Mouse (Mus musculus) embryonic facial prominence, embryonic 11.5 days (tissue): ENCODE data around the gene Adap1. TPM values are rescaled to one million over a fixed set of nuclear protein-coding genes. Genes with fewer than 3 reads are reported as not detected.

Experiments used
- ATAC-seq: fragments of 200-750 bp; cut with Nextera tagmentation; replicated peaks from 2 replicates; pipeline ENCODE4 v1.8.0; 2017; ENCODE audit warnings: low read depth; ENCODE audit not compliant: insufficient number of reproducible peaks, low FRiP score, low TSS enrichment
- DNase-seq: peaks from one replicate; pipeline ENCODE4 v3.0.0-alpha.2; 2015; ENCODE audit warnings: low spot score
- H3K27ac ChIP-seq: fragments of 300-500 bp; sonication (generic); replicated peaks from 2 replicates; pipeline ENCODE4 v1.5.1; 2014; ENCODE audit warnings: mild to moderate bottlenecking, low read depth, low read length, control low read depth
- H3K27me3 ChIP-seq: fragments of 300-500 bp; sonication (generic); 2 replicates; pipeline ENCODE4 v1.6.1; 2014; ENCODE audit warnings: mild to moderate bottlenecking, low read length, moderate library complexity, mixed read lengths; ENCODE audit not compliant: control insufficient read depth, insufficient read depth
- H3K36me3 ChIP-seq: fragments of 300-500 bp; sonication (generic); replicated peaks from 2 replicates; pipeline ENCODE4 v1.6.1; 2014; ENCODE audit warnings: low read depth, mild to moderate bottlenecking, low read length, moderate library complexity, mixed read lengths; ENCODE audit not compliant: control insufficient read depth, insufficient read depth
- H3K4me1 ChIP-seq: fragments of 300-500 bp; sonication (generic); 2 replicates; pipeline ENCODE4 v1.6.1; 2014; ENCODE audit warnings: low read length, mixed read lengths; ENCODE audit not compliant: control insufficient read depth, insufficient read depth
- H3K4me2 ChIP-seq: fragments of 300-500 bp; sonication (generic); 2 replicates; pipeline ENCODE4 v1.6.1; 2014; ENCODE audit warnings: low read depth, mild to moderate bottlenecking, control low read depth, low read length, moderate library complexity
- H3K4me3 ChIP-seq: fragments of 300-500 bp; sonication (generic); 2 replicates; pipeline ENCODE4 v1.5.1; 2014; ENCODE audit warnings: low read depth, low read length, control low read depth
- H3K9ac ChIP-seq: fragments of 300-500 bp; sonication (generic); replicated peaks from 2 replicates; pipeline ENCODE4 v1.6.1; 2014; ENCODE audit warnings: mild to moderate bottlenecking, control low read depth, low read length
- H3K9me3 ChIP-seq: fragments of 300-500 bp; sonication (generic); replicated peaks from 2 replicates; pipeline ENCODE4 v1.6.1; 2016; ENCODE audit warnings: mild to moderate bottlenecking, low read length, inconsistent platforms, mixed read lengths; ENCODE audit not compliant: control insufficient read depth
- WGBS: fragments of 180-500 bp; shearing (Covaris S2); extraction: QIAGEN DNeasy Blood & Tissue Kit; methylation state at CpG from one replicate; pipeline ENCODE4 v1.1.7; 2014; 5-methylcytosine and 5-hydroxymethylcytosine counted together
- polyA plus RNA-seq: library from polyadenylated mRNA; unstranded; fragments of >200 nt; fragmentation: Nextera tagmentation; extraction: Ambion mirVana; gene quantifications from 2 replicates; pipeline ENCODE4 v1.2.1, GENCODE M21; 2014

The Adap1 gene
- polyA plus RNA-seq, 1 experiment from 2014 or later = 1.7 TPM

GRCm38 (mm10) chr5:139255777-139256176 is 69.6 kb downstream of the Adap1 start:
- DNase-seq = no peak
- 94% methylated on average over 6 of the region's 6 CpGs for WGBS
- no peak overlapping the region for H3K4me3 ChIP-seq
- H3K4me2 ChIP-seq = no peak overlapping the region
- H3K27ac ChIP-seq = no peak overlapping the region
- no peak for ATAC-seq
- no peak overlapping the region for H3K9ac ChIP-seq
- peaks cover 6% of the 10 kb centered on the region for H3K4me1 ChIP-seq
- no peaks in the 10 kb centered on the region for H3K36me3 ChIP-seq
- no peaks in the 10 kb centered on the region for H3K9me3 ChIP-seq
- no peaks in the 10 kb centered on the region for H3K27me3 ChIP-seq

GRCm38 (mm10) chr5:139254938-139255337 is 70.5 kb downstream of the Adap1 start:
- 89% methylated on average over 6 of the region's 6 CpGs for WGBS
- no peaks in the 10 kb centered on the region for H3K36me3 ChIP-seq

DNA sequence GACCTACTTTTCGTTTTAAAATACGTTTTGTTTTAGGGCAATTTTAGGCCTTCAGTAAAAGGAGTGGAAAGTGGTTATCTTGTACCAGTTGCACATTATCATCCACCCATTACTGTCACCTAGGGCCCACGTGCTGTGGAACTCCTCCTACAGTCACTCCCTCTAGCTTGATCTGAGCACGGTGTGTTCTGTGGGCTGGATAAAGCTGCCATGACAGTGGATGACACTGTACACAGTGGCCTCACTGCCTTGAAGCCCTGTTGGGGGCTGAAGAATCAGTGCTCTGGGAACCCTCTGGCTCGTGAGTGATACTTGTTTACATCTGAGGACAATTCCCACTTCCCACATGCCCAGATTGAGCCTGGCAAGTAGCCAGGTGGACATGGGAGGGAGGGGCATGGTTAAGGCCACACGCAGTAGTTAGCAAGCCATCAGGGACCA is 72.1 kb downstream of the Adap1 start:
- Histone ChIP-seq H3K9me3 (no peaks in the 10 kb centered on the region), H3K4me2 (peak overlapping the region; percentile 74), H3K9ac (peak overlapping the region; percentile 71), H3K27me3 (no peaks in the 10 kb centered on the region), H3K27ac (peak overlapping the region; percentile 78; the same call in 1 of the 2 replicates), H3K4me1 (peaks cover 6% of the 10 kb centered on the region), H3K36me3 (no peaks in the 10 kb centered on the region; the same call in 1 of the 2 replicates), H3K4me3 (peak overlapping the region; percentile 78)
- WGBS = 13% methylated on average over 6 of the region's 6 CpGs
- DNase-seq = no peak
- no peak; the same call in 1 of the 2 replicates for ATAC-seq

More at GRCm38 (mm10) chr5:139254938-139255337, 70.5 kb downstream of the Adap1 start:
- Histone ChIP-seq H3K27me3 (no peaks in the 10 kb centered on the region), H3K9me3 (no peaks in the 10 kb centered on the region), H3K4me1 (peaks cover 6% of the 10 kb centered on the region), H3K4me2 (no peak overlapping the region), H3K27ac (no peak overlapping the region), H3K9ac (no peak overlapping the region), H3K4me3 (no peak overlapping the region)
- ATAC-seq (no peak), DNase-seq (no peak)

DNA sequence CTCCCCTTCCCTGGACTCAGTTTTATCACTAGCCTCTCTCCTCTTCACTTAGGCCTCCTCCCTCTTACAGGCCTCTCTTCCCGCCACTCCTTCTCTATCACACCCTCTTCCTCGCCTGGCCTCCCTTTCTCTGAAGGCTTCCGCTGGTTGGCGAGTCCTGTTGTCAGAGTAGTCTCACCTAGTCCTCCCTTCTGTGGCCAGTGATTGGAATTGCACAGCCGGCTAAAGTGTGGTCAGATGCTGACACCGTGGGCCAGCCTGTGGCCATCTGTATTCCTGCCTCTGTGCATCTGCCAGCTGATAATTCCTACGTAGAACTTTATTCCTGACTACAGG is 72.5 kb downstream of the Adap1 start:
- H3K9ac ChIP-seq = peak overlapping the region; percentile 71
- no peak; the same call in none of the 2 replicates for ATAC-seq

GRCm38 (mm10) chr5:139252081-139252909 is 73.1 kb downstream of the Adap1 start, which contains the start of gene Get4:
Gene Get4, plus strand, starts transcription at chr5:139252324.
- Histone ChIP-seq H3K36me3 (no peaks in the 10 kb centered on the region; the same call in 1 of the 2 replicates), H3K4me2 (peak within 1 kb of the TSS; percentile 74), H3K27me3 (no peaks in the 10 kb centered on the region), H3K4me3 (peak within 1 kb of the TSS; percentile 78), H3K27ac (peak within 1 kb of the TSS; percentile 78), H3K9me3 (no peaks in the 10 kb centered on the region), H3K9ac (peak within 1 kb of the TSS; percentile 71), H3K4me1 (peaks cover 6% of the 10 kb centered on the region)
- under 1% methylated on average over 90 of the region's 90 CpGs for WGBS
- ATAC-seq (peak; percentile 95), DNase-seq (peak; percentile 99)

More for the DNA sequence above, 72.5 kb downstream of the Adap1 start:
- DNase-seq = no peak
- H3K9me3 ChIP-seq = no peaks in the 10 kb centered on the region
- no peaks in the 10 kb centered on the region; the same call in 1 of the 2 replicates for H3K36me3 ChIP-seq
- H3K27ac ChIP-seq = peak overlapping the region; percentile 78
- WGBS = under 1% methylated on average over 7 of the region's 7 CpGs
- no peaks in the 10 kb centered on the region for H3K27me3 ChIP-seq
- H3K4me3 ChIP-seq = peak overlapping the region; percentile 78
- H3K4me1 ChIP-seq = peaks cover 6% of the 10 kb centered on the region
- peak overlapping the region; percentile 74 for H3K4me2 ChIP-seq

DNA sequence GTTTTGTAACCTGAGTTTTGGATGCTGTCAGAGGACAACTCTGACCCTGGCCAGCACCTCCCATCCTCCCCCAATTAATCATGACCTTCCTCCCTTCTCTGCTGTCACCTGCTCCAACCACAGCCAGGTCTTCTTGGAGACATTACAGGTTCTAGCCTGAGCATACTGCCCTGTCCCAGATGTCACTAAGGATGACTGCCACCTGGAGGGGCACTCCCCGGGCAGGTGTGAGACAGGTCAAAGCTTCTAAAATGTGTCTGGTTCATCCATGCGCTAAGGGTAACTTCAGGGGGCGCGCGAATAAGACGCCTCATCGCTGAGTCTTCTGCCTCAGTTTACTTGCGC is 73.7 kb downstream of the Adap1 start:
- Histone ChIP-seq H3K27me3 (no peaks in the 10 kb centered on the region), H3K9ac (peak overlapping the region; percentile 68), H3K27ac (peak overlapping the region; percentile 39; the same call in 1 of the 2 replicates), H3K36me3 (no peaks in the 10 kb centered on the region; the same call in none of the 2 replicates), H3K4me3 (peak overlapping the region; percentile 78), H3K9me3 (no peaks in the 10 kb centered on the region), H3K4me1 (peaks cover 6% of the 10 kb centered on the region), H3K4me2 (peak overlapping the region; percentile 61)
- ATAC-seq (peak; percentile 39), DNase-seq (no peak)
- WGBS = 1% methylated on average over 8 of the region's 8 CpGs

- Histone ChIP-seq H3K4me2 (no peak overlapping the region), H3K36me3 (no peaks in the 10 kb centered on the region; the same call in none of the 2 replicates)
- no peak for ATAC-seq
Observed at GRCm38 (mm10) chr5:139251279-139251678, 74.1 kb downstream of the Adap1 start.

DNA sequence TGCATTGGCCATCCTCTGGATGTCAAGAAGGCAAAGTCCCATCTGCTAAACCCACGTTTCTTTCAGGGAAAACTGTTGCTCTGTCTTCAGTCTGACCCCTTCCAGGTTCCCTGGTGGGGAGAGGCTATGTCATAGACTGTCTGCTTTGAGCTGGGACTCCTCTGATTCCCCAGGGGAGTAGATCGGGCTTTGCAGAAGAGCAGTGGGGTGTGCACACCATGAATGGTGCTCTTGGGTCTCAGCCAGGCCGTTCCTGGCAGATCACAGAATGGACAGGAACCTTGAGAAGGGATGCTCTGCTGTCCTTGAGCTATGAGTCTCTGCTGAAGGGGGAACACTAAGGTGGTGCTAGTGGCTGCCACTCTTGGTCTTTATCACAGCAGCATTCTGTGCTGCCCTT is 76.6 kb downstream of the Adap1 start:
- Histone ChIP-seq H3K4me3 (no peak overlapping the region), H3K4me1 (peaks cover 6% of the 10 kb centered on the region), H3K27me3 (no peaks in the 10 kb centered on the region), H3K4me2 (no peak overlapping the region), H3K27ac (no peak overlapping the region), H3K36me3 (no peaks in the 10 kb centered on the region; the same call in none of the 2 replicates), H3K9me3 (no peaks in the 10 kb centered on the region), H3K9ac (no peak overlapping the region)
- ATAC-seq (no peak), DNase-seq (no peak)
- 84% methylated on average over 3 of the region's 3 CpGs for WGBS

More at GRCm38 (mm10) chr5:139251279-139251678, 74.1 kb downstream of the Adap1 start:
- H3K9ac ChIP-seq = no peak overlapping the region
- no peak for DNase-seq
- H3K27me3 ChIP-seq = no peaks in the 10 kb centered on the region
- peaks cover 6% of the 10 kb centered on the region for H3K4me1 ChIP-seq
- H3K4me3 ChIP-seq = no peak overlapping the region
- no peaks in the 10 kb centered on the region for H3K9me3 ChIP-seq
- H3K27ac ChIP-seq = no peak overlapping the region
- WGBS = 85% methylated on average over 7 of the region's 7 CpGs
